Mouse (Mus musculus) naive thymus-derived CD4-positive, alpha-beta T cell, adult 2 months (primary cell): ENCODE results near the gene Racgap1.

ENCODE experiments used
- DNase-seq: peaks from one replicate; pipeline ENCODE4 v3.0.0-alpha.2; 2011; ENCODE audit warnings: low read depth

Racgap1 gene

DNA sequence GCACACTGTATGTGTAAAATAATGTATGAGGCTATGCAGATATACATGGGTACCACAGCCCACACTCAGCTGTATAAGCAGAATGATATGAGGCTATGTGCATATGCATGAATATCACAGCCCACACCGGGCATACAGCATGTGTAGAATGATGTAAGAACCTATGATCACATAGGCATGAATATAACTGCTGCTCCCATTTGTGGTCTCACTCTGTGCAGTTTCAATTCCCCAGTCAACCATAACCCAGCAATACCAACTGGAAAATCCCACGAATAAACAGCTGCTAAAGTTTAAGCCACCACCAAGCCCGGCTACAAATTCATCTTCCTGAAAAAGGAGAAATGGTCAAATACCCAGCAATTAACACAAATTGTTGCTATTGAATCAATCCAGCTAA is 32.9 kb downstream of the Racgap1 start:
- no peak for DNase-seq

DNA sequence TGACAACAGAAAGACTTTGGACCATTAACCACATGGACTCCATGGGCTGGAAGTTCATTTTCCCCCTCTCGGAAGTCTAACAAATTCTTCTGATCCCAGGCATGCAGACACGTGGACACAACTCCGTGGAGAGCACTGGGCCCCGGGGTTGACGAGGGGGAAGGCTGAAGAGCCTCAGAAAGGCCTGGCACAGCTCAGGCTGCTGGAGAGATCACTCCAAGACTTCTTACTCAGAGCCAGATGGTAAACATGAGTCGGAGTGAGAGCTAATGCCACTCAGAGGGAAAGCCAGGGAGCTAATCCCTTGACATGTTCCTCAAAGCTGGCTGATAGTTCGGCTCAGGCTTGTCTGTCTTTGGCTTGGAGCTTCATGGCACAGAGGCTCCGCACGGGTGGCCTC is 36.2 kb downstream of the Racgap1 start:
- no peak for DNase-seq

DNA sequence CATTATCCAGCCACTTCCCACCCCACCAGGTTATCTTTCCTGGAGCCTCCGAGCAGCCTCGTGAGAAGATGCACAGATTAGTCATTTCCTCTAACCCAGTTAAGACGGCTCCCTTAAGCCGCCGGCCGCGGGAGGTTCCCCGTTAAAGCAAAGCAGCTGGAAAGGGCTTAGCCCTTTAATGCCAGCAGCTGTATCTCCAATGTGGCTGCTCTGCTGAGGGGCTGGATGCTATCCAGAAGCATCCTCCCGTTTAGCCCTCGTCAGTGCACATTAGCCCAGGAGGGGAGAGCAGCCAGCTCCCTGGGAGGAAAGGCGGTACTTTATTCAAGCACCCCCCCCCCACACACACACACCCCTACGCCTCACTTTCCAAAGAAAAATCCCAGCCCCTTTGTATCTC is 36.7 kb downstream of the Racgap1 start:
- DNase-seq = no peak

DNA sequence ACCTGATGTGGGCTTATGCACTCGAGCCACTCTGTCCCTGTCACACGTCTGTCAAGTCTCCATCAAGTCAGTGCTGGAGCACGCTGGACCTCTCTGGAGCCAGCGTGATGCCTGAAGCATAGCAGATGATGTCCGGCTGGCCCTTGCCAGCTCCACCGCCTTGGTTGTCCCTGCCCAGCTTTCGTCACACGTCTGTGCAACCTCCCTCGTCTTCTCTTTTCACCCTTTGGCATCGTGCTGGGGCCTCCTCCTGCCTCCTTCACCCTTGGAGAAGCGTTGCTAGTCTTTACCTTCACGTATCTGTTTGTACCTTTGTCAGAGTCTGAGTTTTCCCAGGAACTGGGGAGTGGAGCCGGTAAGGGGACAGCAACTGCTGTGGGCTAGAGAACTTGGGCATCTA is 37.2 kb downstream of the Racgap1 start:
- no peak for DNase-seq

DNA sequence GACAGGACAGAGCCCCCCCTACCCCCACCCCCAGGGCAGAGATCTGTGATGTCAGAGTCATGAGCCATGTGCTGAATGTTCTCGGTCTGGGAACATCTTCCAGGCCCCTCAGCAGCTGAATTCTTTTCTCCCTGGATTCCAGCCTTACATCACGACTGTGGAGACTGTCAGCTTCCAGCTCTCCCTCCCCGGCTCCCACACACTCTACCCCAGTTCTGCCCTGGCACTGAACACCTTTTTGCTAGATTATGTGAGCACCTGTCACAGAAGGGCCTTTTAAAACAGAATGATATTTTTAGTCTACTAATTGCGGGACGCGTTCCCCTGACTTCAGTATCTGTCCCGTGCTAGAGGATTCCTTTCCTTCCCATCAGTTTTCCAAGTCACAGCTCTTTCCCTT is 39.9 kb downstream of the Racgap1 start:
- no peak for DNase-seq

DNA sequence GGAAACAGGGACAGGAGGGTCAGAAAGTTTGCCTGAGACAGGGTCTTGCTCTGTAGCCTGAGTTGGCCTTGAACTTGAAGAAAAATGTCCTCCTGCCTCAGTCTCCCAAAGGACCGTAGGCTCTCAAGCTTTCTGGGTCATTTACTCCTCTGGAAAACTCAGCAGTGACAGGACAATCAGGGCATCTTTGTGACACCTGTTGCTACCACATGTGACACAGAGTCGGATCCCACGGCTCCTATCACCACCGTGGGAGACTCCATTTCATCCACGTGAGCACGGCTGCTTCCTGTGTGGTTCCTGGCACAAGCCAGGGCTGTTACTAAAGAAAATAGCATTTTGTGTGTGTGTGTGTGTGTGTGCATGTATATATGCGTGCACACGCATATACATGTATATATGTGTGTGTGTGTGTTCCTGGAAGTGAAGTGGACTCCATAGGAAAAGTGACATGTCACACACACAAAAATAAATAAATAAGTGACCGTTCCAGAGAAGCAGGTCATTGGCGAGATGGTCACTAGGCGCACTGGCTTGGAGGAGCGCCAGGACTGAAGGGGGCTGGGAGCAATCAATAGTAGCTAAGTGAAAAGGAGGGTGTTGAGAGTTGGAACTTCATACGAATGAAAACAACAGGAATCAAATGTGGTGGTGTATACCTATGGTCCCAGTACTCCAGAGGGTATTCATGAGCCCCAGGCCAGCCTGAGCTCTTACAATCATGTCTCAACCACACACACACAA is 42.9 kb downstream of the Racgap1 start:
- no peak for DNase-seq

DNA sequence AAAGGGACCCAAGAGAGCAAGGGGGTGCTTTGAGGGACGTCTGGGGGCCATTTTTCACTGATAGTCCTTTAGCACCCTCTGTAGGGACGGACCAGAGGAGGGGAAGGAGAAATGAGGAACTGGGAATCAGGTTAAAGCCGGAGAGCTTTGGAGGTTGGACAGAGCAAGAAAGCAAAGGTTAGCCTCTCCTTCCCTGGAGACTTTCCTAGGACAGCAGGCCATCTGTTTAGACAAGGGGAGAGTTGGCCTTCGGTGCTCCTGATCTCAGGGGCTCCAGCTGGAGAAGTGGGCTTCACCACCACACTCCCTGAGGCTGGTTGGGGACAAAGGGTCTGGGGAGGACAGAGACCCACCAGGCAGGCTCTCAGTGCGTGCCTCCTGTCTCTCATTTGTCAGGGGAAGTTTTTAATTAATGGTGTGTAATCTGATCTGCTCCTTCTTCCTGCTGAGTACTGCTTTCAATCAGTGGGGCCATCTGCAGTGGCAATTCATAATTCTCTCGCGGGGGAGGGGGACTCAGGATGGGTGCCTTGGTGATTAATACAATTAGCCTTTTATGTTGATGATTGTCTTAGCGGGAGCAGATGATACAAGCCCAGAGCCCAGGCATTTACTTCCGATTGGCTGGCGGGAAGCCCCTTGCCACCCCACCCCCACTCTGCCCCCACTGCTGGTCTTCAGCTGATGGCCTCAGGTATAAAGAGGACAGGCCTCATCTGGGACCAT is 43.9 kb downstream of the Racgap1 start:
- DNase-seq = no peak

DNA sequence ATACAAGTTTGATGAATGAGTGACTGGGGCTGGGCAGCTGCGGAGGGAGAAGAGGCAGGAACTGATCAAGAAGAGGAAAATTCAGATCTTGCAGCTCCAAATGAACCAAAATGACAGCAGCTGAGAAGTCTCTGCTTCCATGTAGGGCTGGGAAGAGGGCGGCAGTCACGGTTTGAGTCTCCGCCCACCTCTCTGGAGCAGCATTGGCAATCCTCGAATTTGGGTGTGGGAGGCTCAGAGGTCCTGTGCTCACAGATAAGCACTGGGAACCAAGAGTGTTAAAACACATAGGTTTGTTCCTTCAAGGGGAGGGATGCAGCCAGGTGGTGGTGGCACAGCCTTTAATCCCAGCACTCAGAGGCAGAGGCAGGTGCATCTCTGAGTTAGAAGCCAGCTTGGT is 44.9 kb downstream of the Racgap1 start:
- DNase-seq = no peak

DNA sequence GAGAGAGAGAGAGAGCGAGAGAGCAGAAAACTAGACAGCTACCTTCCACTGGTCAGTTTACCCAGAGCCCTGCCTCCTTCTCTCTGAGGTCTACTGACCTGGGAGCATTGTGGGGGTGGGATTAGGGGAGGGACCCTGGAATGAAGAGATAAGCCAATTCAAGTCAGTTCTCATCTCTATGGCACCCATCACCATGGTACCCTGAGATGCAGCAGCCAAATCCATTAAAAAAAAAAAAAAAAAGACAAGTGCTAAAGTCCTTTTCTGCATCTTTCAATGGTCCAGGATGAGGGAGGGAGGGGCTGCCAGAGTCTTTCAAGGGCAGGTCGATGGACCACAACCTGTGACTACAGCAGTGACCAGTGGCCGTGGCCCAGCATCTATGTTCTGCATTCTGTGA is 45.9 kb downstream of the Racgap1 start:
- no peak for DNase-seq

DNA sequence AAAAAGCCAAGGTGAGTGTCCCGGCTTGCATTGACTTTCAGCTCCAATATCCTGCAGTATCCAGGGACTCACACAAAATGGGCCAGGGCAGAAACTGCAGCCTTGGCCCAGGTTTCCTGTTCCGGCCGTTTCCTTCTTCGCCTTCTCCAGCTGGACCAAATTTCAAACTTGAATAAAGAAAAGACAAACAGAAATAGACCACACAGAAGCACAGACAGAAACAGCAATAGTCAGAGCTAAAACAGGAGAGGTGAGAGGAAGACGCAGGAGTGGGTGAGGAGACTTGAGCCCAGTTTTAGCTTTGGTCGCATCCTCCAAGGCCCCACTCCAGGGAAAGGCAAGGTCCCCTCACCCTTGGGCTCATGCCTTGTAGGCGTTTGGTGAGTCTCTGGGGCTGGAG is 48.2 kb downstream of the Racgap1 start:
- DNase-seq = no peak

DNA sequence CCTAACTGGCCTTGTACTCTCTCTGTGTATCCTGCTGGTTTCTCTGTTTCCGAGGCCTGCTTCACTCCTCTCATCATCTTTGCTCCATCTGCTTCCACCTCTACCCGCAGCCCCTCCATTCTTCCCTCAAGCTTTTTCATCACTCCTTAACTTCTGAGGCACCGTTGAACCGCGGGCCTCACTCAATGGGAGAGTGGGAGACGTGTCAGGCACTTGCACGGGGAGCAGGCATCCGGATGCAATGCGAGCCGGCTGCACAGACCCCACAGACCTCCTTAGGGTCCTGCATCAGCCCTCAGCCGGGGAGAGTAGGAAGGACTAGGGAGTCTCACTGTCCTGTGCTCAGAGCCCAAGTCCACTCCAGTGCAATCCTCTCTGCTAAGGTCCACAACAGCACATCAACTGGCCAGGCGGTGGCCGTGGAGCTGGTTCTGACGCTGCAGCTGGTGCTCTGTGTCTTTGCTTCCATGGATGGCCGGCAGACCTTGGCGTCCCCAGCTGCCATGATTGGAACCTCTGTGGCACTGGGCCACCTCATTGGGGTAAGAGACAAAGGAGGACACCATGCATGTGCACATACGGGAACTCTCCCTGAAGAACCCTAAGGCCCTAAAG is 49.1 kb downstream of the Racgap1 start:
- DNase-seq = no peak

DNA sequence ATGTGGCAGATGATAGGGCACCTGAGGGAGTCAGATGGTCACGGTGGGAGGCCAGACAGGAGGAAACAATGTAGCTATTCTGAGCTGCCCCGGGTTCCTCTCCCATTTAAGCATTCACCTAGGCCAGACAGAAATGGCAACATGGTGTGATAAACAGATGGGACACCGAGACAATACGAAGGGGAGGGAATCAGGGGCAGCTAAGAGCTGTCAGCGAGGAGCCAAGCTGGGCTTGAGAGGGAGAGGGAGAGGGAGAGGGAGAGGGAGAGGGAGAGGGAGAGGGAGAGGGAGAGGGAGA is 49.7 kb downstream of the Racgap1 start:
- DNase-seq = no peak

DNA sequence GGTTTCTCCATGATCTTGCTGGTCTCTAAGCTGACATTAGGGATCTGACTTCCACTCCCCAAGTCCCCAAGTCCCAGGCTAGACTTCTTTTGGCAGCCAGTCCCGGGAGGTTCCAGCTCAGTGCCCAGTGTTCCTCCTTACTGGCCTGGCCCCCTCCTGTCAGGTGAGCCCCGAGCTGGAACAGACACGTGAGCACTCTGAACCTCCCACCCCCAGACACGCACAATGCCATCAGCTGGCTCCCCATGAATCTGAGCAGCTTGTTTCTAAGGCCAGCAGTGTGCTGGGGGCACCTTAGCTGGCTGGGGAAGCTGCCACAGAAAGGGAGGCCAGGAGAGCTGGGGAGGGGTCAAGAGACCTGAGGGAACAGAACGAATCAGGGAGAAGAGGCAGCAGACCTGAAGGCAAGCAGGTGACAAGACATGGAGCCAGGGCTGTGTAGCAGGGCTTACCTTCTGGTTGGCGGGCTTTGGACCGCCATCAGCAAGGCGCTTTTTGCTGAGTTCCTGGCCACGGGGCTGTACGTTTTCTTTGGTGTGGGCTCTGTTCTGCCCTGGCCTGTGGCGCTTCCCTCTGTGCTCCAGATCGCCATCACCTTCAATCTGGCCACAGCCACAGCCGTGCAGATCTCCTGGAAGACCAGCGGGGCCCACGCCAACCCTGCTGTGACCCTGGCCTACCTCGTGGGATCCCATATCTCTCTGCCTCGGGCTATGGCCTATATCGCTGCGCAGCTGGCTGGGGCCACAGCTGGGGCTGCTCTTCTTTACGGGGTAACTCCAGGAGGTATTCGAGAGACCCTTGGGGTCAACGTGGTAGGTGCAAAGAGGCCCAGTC is 50.3 kb downstream of the Racgap1 start, which contains the start of gene Aqp6:
TSS of gene Aqp6 (plus strand) at position 415 of the 837 bp plus-strand sequence.
- no peak for DNase-seq

DNA sequence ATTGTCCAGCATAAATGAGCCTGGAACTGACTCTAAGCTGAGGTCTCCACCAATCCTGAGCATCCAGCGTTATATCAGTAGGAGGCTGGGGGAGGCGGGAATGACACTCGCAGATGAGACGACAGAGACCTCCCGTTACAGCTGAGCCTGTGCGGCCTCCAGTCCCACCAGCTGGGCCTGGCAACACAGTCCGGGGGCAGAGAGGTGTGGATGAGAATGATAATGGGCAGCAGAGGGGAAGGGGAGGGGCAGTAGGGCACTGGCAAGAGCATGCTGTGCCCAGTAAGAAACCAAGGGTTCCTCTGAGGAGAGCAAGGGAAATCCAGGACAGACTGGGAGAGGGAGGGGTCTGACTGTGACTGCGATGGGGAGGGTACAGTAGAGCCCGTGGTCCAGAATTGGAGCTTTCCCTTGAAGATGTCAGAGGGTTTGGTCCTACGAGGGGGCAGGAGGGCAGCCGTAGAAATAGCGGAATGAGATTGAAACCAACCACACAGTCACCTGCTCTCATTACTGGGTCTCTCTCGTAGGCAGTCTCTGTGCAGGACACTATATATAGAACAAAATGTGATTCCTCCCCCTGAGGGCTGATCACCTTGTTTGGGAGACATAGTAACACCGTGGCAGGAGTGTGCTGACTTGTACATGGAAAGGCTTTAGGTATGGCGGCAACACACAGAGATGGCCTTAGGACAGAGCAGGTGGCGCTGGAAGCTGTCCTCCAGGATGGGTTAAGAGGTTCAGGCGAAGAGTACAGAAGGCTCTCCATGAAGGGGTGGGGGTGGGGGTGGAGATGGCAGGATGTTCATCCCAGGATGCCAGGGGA is 52.0 kb downstream of the Racgap1 start:
- DNase-seq = no peak

DNA sequence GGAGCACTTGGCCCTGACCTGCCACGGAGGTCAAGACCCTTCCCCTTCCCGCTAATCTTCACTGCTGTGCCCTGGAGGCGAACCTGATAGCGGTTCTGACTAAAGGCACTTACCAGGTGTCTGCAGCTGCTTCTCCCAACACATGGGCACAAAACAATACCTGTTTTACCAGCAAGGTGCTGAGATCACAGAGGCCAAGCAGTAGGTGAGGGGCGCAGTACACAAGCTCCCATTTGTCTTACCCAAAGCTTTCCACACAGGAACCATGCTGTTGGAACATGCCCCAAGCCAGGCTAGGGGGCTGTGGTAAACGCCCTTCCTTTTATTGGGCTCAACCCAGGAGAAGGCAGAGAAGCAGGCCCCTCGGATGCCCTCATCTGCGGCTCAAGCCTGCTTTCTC is 53.9 kb downstream of the Racgap1 start:
- DNase-seq = no peak

DNA sequence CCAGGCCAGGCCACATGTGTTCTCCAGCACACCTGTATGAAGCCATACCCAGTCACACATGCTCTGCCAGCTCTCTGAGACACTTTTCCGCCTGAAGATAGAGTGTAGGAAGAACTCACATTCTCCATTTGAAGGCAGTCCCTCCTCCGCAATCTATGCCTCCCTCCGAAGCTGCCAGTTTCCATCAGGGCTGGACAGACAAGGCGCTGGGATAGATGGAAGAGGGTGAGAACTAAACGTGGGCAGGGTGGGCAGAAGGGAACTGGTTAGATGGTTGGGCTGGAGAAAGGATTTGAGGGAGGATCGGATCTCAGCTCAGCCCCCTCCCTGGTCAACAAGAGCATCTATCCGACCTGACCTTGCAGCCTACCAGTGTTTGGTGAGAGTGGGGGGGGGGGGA is 54.6 kb downstream of the Racgap1 start:
- no peak for DNase-seq

DNA sequence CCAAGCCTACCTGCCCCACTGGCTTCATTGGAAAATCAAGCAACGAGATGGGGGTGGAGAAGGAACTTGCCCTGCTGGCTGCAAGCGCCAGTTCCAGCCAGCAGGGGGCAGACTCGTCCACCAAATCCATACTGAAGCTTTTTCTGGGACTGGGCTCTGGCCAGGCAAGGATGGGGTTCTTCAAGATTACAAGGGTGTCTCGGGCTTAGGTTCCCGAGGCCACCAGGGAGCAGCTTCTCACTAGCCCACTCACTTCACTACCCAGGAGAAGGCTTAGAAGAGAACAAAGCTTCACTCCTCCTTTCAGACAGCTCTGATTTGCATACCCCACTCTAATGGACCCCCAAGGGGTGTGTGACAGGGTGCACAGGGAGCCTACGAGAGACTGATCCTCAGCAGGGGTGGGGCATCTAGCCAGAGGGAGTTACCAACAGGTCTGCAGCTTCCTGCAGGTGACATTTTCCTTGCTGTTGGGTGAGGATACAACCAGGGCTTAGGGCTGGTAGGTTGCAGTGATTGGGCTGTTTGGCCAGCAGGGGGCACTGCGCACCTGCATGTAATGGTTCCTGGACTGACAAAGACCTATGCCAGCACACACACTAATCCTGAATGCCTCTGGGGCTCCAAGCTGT is 55.3 kb downstream of the Racgap1 start:
- DNase-seq = peak; percentile 76

DNA sequence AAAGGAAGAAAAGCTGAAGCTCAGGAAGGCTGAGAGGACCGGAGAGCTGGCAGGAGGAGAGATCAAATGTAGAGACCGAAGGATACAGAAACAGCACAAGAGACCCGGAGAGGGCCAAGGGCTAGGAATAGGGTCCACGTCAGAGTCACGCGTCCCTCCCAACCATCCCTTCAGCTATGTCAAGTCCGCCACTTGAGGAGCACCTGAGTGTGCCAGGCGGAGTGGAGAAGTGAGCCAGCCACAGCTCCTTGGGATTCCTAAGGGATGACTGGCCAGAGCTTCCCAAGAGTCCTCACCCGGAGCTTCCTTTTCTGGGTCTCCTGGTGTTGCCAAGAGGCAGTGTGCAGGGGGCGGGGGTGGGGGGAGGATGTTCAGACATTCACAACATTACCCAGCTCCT is 56.5 kb downstream of the Racgap1 start:
- DNase-seq = no peak

DNA sequence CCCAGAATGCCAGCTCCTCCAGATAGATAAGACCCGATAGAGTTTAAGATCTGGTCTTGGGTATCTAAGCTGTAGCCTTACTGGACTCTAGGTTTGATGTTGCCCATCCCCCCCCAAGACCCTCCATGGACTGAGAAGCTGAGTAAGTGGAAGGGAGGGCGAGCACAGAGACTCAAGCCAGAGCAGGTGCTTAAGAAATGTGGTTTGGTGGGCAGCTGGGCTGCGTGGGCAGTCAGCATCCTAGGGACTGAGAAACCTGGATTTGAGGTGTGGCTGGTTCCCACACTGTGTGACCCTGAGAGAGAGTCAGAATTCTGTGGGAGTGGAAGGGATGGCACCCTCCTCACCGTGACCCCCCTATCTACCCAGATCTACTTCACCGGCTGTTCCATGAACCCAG is 58.6 kb downstream of the Racgap1 start:
- DNase-seq = no peak

DNA sequence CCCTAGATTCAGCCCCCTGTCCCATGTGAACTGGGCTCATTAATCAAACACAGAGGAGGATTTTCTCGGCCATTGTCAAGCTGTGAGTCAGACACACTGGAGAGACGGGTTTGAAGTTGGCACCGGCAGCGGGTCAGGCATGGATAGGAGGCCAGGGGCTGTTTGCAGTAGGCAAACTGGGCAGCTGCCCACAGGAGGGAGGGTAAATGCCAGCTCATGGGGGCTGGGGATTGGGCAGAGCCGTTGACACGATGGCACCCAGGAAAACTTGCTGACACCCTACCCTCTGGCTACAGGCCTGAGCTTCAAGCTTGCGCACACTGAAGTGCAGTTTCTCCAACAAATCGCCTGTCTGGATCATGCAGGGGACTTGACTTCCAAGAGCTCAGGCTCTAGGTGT is 59.3 kb downstream of the Racgap1 start:
- no peak for DNase-seq

DNA sequence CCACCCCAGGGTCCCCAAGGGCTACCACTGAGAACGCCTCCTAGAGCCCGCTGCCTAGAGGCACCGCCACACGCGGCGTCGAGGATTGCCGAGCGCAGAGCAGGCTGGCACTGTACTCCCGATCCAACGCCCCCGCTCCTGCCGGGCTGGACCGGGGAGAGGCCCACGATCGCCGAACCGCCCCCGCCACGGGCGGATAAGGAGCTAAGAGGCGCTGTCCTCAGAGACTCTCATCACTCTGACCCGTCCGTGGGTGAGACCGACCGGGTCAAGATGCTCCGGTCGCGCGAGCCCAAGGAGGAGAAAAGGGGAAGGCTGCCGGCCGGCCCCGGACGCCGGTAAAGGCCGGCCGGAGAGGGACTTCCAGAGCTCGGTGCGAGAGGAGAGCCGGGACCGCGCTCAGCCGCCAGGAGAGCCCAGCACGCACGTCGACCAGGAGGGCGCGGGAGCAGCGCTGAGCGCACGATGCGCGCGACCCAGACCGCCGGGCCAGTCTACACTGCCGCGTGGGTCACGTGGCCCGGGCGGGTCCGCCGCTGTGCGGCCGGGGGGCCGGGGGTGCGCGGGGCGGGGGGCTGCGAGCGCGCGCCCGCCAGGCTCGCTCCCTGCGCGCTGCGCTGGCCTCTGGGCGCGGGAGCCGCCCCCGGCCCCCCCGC is 60.9 kb downstream of the Racgap1 start, which contains the start of gene Aqp5:
TSS of gene Aqp5 (plus strand) at position 354 of the 656 bp plus-strand sequence.
- no peak for DNase-seq
